Mouse (Mus musculus): ENCODE measurements around the gene Gm10408.
"Not testable (repeated sequence)": the region's sequence is repeated elsewhere in the genome, so short reads cannot be mapped to it uniquely, and the experiment has no call there.

Gene Gm10408

GRCm38 (mm10) chr14:3449079-3449478 lies at the start of gene Gm10408:
TSS of gene Gm10408 (plus strand) at chr14:3449379.
- DNase-seq = not testable (repeated sequence)

- DNase-seq = not testable (repeated sequence)
Observed at GRCm38 (mm10) chr14:3412314-3412713, 36.9 kb upstream of the Gm10408 start, which contains the start of gene Gm10409. TSS of gene Gm10409 (plus strand) at chr14:3412614.

GRCm38 (mm10) chr14:3427803-3428202 lies 21.4 kb upstream of the Gm10408 start, which contains the start of gene Gm3005:
TSS of gene Gm3005 (plus strand) at chr14:3428103.
- DNase-seq = not testable (repeated sequence)

Measured in cerebellum, postnatal 14 days (tissue).